Mouse (Mus musculus): ENCODE measurements around the gene Usp30. TPM values are rescaled to one million over a fixed set of nuclear protein-coding genes. Genes with fewer than 3 reads are reported as not detected.

The Usp30 gene
- polyA plus RNA-seq, 1 experiment from 2014 or later: 3.2 TPM

DNA sequence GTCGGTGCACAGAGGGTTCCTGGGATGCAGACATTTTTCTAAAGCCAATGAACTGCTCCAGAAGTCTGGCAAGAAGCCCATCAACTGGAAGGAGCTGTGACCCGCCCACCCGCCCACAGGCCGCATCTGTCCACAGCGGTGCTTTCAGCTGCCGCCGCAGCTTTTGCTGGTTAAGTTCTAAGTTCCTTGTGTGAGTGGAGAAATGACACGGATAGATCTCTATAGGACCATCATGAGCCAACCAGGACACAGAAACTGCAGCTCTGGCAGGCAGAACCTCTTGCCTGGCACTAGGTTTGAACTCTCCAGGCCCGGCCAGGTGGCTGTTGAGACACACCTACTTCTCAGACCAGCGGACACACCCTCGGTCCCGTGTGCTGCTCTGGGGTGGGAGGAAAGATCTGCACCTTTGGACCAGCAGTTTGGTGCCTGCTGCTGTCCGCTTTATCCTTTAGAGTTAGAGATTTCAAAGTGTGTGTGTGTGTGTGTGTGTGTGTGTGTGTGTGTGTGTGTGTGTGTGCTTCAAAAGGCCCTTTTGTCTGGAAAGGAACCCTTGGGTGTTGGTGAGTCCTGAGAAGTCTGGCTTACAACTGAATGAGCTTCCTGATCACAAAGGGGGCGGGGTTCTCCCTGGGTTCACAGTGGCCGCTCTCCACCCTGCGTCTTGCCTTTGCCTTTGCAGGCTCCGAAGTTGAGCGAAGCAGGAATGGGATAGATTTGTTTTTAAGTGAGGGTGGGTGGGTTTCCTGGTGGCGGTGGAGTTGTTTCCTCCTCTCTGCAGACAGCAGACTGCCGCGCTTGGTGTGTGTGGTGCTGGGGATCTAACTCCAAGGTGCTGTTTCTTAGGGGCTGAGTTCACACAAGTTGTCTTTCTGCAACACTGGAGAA, 73.3 kb downstream of the Usp30 start:
- Histone ChIP-seq H3K4me2 (no peak overlapping the region), H3K27ac (replicated peaks) (0 out of 2 replicates have a peak overlapping the region, but pooled peaks have one; percentile 19), H3K4me3 (replicated peaks) (no peak overlapping the region), H3K9ac (no peak overlapping the region), H3K36me3 (replicated peaks) (peaks cover 42% of the 10 kb centered on the region), H3K4me1 (replicated peaks) (peaks cover 24% of the 10 kb centered on the region), H3K9me3 (replicated peaks) (no peaks in the 10 kb centered on the region), H3K27me3 (no peaks in the 10 kb centered on the region)
- WGBS (ENCODE audit: insufficient replicate concordance): 74% methylated on average over 21 of the region's 21 CpGs
- ATAC-seq (ENCODE audit: insufficient read depth): no peak

DNA sequence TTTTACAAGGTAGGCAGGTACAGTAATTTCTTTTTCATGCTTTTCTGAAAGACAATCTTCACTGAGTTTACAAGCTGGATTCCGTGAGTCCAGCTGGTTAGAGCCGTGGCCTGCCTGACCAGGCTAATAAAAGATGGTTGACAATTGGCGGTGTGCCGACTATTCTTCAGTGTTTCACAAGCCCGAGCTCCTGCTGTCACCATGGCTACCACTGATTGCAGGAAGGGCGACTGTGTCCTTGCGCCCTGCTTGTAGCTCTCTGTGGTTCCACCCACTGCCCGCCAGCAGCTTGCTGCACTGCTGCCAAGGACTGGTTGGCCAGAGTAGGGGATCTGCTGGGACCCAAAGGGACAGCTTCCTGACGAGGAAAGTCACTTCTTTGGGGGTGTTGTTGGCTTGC, 73.9 kb downstream of the Usp30 start:
- Histone ChIP-seq H3K4me2 (no peak overlapping the region), H3K4me1 (replicated peaks) (peaks cover 17% of the 10 kb centered on the region), H3K36me3 (replicated peaks) (peaks cover 40% of the 10 kb centered on the region), H3K9me3 (replicated peaks) (no peaks in the 10 kb centered on the region), H3K27ac (replicated peaks) (no peak overlapping the region), H3K4me3 (replicated peaks) (no peak overlapping the region), H3K9ac (no peak overlapping the region), H3K27me3 (no peaks in the 10 kb centered on the region)
- ATAC-seq (ENCODE audit: insufficient read depth): peak; percentile 51
- 51% methylated on average over 9 of the region's 9 CpGs for WGBS (ENCODE audit: insufficient replicate concordance)

DNA sequence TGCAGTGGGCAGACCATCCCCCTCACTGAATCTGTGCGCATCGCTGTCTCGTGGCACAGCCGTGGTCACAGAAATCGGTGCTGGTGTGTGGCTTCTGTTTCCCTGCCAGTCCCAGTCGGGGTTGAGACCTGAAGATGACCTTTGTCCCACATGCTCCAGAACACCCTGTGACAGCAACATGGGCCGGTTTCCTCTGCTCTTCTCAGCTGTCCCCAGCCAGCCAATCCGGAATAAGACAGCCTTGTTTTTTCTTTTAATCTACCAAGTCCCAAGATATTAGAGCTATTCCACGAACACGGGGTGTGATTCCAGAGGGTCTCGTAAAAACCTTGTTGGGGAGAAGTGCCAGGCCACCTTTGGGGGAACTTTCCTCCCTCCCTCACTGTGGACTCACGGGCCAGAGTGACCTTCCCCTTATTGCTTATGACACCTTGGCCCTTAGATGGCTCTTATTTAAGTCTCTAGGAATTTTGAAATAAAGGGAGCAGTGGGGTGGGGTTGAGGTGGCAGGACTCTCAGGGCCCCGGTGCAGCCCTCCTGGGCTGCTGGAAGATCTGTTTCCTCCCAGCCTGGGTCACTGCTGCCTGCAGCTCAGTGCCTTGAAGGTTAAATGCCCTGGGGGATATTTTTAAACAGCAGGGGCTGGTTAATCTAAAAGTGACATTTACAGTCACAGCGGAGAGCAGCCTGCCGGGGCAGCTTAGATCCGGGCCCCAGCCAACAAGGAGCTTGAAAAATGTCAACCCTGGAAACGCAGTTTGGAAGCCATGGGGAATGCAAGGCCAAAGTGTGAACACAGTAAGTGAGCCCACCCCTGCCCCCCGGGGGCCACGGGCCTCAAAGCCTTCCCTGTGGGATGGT, 81.0 kb downstream of the Usp30 start, which contains the start of gene Acacb:
Gene Acacb, plus strand, starts transcription at position 508 of the 861 bp plus-strand sequence.
- Histone ChIP-seq H3K27ac (replicated peaks) (no peak within 1 kb of the TSS), H3K9ac (no peak within 1 kb of the TSS)

DNA sequence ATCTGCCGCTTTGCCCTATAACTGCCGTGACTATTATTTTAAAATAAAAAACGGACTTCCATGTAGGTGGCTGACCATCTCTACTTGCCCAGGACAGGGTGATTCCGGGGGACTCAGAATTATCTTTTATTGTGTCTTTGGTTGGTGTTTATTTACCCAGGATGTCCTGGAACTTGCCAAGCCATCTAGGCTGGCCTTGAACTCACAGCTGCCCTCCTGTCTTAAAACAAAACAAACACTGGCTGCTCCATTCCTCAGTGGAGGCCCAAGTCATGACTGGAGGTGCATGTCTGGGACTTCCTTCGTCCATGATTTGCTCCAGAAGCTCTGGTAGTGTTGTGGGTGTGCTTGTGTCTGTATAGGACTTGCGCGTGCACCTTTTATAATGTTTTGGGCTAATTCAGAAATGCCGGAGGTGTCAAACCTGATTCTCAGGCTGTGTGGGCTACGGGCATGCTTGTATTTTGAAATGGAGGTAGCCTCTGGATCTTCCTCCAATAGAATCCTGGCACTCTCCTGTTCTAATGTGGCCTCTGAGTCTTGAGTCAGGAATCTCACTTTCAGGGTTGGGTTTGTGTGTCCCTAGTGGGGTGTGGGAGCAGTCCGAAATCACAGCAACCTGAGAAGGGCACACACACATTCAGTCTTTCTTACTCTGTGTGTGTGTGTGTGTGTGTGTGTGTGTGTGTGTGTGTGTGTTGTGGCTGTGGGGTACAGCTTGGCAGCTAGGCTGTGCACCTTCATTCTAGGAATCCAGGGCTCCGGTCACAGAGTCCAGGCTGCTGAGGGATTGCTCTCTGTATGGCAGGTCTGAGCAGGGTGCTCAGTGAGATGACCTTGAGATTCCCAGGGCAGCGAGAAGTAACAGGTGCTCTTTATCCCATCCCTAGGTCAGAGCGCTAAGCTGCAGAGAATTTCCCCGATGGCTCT, 82.0 kb downstream of the Usp30 start:
- no peak overlapping the region for H3K4me2 ChIP-seq
- WGBS (ENCODE audit: insufficient replicate concordance): 66% methylated on average over 14 of the region's 14 CpGs
- ATAC-seq (ENCODE audit: insufficient read depth): no peak
- no peaks in the 10 kb centered on the region for H3K9me3 ChIP-seq (replicated peaks)
- H3K4me1 ChIP-seq (replicated peaks): 0 out of 2 replicates have a peak, but pooled peaks cover 11% of the 10 kb centered on the region
- no peak overlapping the region for H3K4me3 ChIP-seq (replicated peaks)
- H3K36me3 ChIP-seq (replicated peaks): no peaks in the 10 kb centered on the region
- no peaks in the 10 kb centered on the region for H3K27me3 ChIP-seq
- no peak overlapping the region for H3K9ac ChIP-seq
- H3K27ac ChIP-seq (replicated peaks): no peak overlapping the region

More for the DNA sequence above, 81.0 kb downstream of the Usp30 start, which contains the start of gene Acacb:
- no peak within 1 kb of the TSS for H3K4me2 ChIP-seq
- no peaks in the 10 kb centered on the region for H3K36me3 ChIP-seq (replicated peaks)
- H3K27me3 ChIP-seq: no peaks in the 10 kb centered on the region
- 37% methylated on average over 19 of the region's 19 CpGs for WGBS (ENCODE audit: insufficient replicate concordance)
- 0 out of 2 replicates have a peak, but pooled peaks cover 11% of the 10 kb centered on the region for H3K4me1 ChIP-seq (replicated peaks)
- ATAC-seq (ENCODE audit: insufficient read depth): peak; percentile 54; the same call in 1 of the 2 replicates
- H3K9me3 ChIP-seq (replicated peaks): no peaks in the 10 kb centered on the region
- H3K4me3 ChIP-seq (replicated peaks): no peak within 1 kb of the TSS

DNA sequence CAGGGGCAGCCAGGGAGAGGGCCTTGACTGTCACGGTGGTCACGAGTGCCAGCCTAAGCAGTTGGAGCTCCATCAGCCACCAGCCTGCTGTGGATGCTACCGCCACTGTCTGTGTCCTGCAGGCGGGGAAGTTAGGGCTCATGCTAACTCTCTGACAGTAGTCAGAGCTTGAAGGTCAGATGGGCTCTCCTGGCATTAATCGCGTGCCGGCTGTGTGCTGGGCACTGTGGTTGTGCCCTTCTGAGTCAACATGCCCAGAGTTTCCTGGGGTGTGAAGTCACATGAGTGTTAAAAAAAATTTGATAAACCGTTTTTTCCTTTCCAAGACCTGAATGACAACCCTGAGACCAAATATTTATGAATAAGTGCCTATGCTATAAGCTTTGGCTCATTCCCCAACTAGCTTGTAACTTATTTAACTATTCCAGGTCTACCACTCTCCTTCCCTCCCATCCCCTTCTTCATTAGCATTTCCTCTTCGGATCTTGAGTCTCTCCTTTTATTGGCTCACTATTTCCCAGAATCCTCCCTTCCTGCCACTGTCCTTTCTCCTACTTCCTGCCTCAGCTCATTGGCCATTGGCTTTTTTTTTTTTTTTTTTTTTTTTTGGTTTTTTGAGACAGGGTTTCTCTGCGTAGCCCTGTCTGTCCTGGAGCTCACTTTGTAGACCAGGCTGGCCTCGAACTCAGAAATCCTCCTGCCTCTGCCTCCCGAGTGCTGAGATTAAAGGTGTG, 87.3 kb downstream of the Usp30 start:
- Histone ChIP-seq H3K27ac (replicated peaks) (no peak overlapping the region), H3K4me3 (replicated peaks) (no peak overlapping the region), H3K36me3 (replicated peaks) (no peaks in the 10 kb centered on the region), H3K4me1 (replicated peaks) (peaks cover 9% of the 10 kb centered on the region; the same call in 1 of the 2 replicates), H3K4me2 (no peak overlapping the region), H3K9ac (no peak overlapping the region), H3K27me3 (no peaks in the 10 kb centered on the region), H3K9me3 (replicated peaks) (no peaks in the 10 kb centered on the region)
- WGBS (ENCODE audit: insufficient replicate concordance): 63% methylated on average over 12 of the region's 12 CpGs
- no peak for ATAC-seq (ENCODE audit: insufficient read depth)

DNA sequence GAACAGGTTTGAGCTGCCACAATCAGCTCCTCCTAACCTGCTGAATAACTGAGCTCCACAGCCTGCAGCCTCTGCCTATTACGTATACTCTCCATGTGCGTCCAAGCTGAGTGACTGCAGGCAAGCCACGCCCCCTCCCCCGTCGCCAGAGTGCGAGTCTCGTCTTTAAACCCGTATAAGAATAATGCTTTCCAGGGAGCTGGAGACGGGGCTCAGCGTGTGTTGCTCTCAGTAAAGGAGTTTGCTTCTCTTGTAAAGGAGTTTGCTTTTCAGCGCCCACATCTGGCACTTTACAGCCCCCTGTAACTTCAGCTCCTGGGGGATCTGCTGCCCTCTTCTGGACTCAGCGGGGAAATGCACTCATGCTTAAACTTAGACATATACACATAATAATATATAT, 88.2 kb downstream of the Usp30 start:
- Histone ChIP-seq H3K27me3 (no peaks in the 10 kb centered on the region), H3K27ac (replicated peaks) (no peak overlapping the region), H3K4me1 (replicated peaks) (peaks cover 9% of the 10 kb centered on the region; the same call in 1 of the 2 replicates), H3K9ac (no peak overlapping the region), H3K4me2 (0 out of 2 replicates have a peak overlapping the region, but pooled peaks have one; percentile 13), H3K9me3 (replicated peaks) (no peaks in the 10 kb centered on the region), H3K4me3 (replicated peaks) (no peak overlapping the region), H3K36me3 (replicated peaks) (no peaks in the 10 kb centered on the region)
- no peak for ATAC-seq (ENCODE audit: insufficient read depth)
- WGBS (ENCODE audit: insufficient replicate concordance): 15% methylated on average over 12 of the region's 12 CpGs

DNA sequence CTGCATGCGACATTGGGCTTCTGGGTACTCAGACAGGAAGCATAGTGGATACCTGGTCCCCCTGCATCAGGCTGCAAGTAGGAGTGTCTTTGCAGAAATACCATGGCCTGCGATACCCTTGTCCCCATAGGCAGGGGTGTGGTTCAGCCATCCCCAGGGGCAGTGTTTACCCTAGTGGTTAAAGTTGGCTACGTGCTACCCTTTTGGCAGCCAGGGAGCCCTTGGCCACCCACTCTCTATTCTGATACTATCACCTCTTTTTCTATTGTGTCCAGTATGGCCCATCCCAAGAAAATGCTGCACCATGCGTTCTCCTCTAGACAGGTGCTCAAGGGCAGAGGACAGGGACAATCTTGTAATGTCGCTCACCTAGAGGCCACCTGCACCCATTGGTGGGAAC, 89.5 kb downstream of the Usp30 start:
- WGBS (ENCODE audit: insufficient replicate concordance): 70% methylated on average over 5 of the region's 5 CpGs
- H3K9ac ChIP-seq: no peak overlapping the region
- H3K27ac ChIP-seq (replicated peaks): no peak overlapping the region
- H3K9me3 ChIP-seq (replicated peaks): no peaks in the 10 kb centered on the region
- no peak overlapping the region for H3K4me2 ChIP-seq
- H3K27me3 ChIP-seq: no peaks in the 10 kb centered on the region
- ATAC-seq (ENCODE audit: insufficient read depth): no peak
- H3K4me1 ChIP-seq (replicated peaks): peaks cover 9% of the 10 kb centered on the region; the same call in 1 of the 2 replicates
- H3K4me3 ChIP-seq (replicated peaks): no peak overlapping the region
- H3K36me3 ChIP-seq (replicated peaks): no peaks in the 10 kb centered on the region

DNA sequence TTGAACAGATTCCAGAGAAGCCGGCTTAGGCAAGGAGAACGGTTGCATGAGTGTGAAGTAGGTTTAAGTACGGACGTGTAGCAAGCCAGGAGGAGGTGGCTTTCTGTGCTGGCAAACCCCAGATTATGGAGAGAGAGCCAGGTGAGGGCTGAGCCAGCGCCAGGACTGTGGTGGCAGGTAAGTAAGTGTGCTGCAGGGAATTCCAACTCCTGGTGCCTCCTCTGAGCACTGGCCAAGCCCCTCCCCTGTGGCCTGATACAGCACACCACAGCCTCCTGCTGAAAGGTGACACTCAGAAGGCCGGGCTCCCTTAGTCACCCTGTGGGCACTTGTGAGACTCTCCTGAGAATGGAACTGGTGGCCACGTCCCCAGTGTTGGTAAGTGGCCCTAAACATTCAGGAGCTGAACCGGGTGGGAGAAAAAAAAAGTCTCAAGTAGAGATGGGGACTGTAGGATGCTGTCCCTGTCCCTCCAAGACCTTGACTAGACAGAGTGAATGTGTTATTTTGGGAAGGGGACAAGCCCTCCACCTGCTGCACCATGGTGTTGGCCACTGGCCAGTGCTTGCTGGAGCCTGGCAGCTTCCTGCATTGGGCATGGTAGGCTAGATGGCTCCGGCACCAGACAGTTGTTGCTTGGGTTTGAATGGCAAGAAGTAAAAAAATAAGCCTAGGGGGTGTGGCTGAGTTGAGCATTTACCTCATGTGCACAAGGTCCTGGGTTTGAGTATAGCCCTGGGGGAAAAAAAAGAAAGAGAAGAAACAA, 90.1 kb downstream of the Usp30 start:
- Histone ChIP-seq H3K27me3 (no peaks in the 10 kb centered on the region), H3K9ac (no peak overlapping the region), H3K27ac (replicated peaks) (no peak overlapping the region), H3K36me3 (replicated peaks) (no peaks in the 10 kb centered on the region), H3K4me3 (replicated peaks) (no peak overlapping the region), H3K4me2 (no peak overlapping the region), H3K9me3 (replicated peaks) (no peaks in the 10 kb centered on the region), H3K4me1 (replicated peaks) (peaks cover 9% of the 10 kb centered on the region; the same call in 1 of the 2 replicates)
- 54% methylated on average over 9 of the region's 9 CpGs for WGBS (ENCODE audit: insufficient replicate concordance)
- ATAC-seq (ENCODE audit: insufficient read depth): no peak

DNA sequence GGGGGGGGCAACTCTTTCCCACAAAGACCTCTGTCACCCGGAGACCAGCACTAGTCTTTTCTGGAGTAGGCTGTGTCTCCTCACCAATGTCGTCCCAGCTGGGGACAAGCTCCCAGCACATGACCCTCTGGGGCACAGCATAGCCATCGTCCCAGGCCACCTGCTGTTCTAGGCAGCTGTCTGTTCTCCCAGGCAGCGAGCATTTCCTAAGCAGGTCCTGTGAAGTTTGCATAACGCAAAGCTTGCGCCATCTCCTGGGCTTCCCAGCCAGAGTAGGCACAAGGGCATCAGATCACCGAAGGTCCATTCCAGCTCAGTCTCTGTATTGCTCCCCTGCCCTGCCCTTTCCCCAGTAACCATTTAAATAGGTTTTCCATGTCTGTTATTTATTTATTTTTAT, 92.0 kb downstream of the Usp30 start:
- Histone ChIP-seq H3K4me2 (no peak overlapping the region), H3K9ac (no peak overlapping the region), H3K4me1 (replicated peaks) (peaks cover 9% of the 10 kb centered on the region; the same call in 1 of the 2 replicates), H3K27me3 (no peaks in the 10 kb centered on the region), H3K36me3 (replicated peaks) (no peaks in the 10 kb centered on the region), H3K4me3 (replicated peaks) (no peak overlapping the region), H3K27ac (replicated peaks) (no peak overlapping the region), H3K9me3 (replicated peaks) (no peaks in the 10 kb centered on the region)
- 43% methylated on average over 7 of the region's 7 CpGs for WGBS (ENCODE audit: insufficient replicate concordance)
- ATAC-seq (ENCODE audit: insufficient read depth): no peak

Measured in liver, embryonic 15.5 days (tissue).